Mouse (Mus musculus) limb, embryonic 11.5 days (tissue): ENCODE measurements at regions not wholly inside any gene's neighbourhood (a gene's known extent, or its start where the extent isn't known, plus 50 kb on each side); places are given as distances from the start of the nearest gene placed in this dataset.

Experiments
- ATAC-seq: fragments of 200-750 bp; cut with Nextera tagmentation; 2 replicates; pipeline ENCODE4 v1.8.0; 2017; ENCODE audit warnings: low read depth; ENCODE audit not compliant: insufficient number of reproducible peaks, low FRiP score, low TSS enrichment
- DNase-seq: peaks from one replicate; pipeline ENCODE4 v3.0.0-alpha.2; 2015; ENCODE audit warnings: low spot score
- H3K27ac ChIP-seq: fragments of 300-500 bp; sonication (generic); replicated peaks from 2 replicates; pipeline ENCODE4 v1.5.1; 2014; ENCODE audit warnings: low read depth, mild to moderate bottlenecking, low read length
- H3K27me3 ChIP-seq: fragments of 300-500 bp; sonication (generic); 2 replicates; pipeline ENCODE4 v1.6.1; 2014; ENCODE audit warnings: mild to moderate bottlenecking, low read length, mixed read lengths; ENCODE audit not compliant: control insufficient read depth, insufficient read depth
- H3K36me3 ChIP-seq: fragments of 300-500 bp; sonication (generic); 2 replicates; pipeline ENCODE4 v1.6.1; 2014; ENCODE audit warnings: mild to moderate bottlenecking, low read length, moderate library complexity, mixed read lengths; ENCODE audit not compliant: control insufficient read depth, insufficient read depth
- H3K4me1 ChIP-seq: fragments of 300-500 bp; sonication (generic); 2 replicates; pipeline ENCODE4 v1.6.1; 2014; ENCODE audit warnings: low read length, mixed read lengths; ENCODE audit not compliant: control insufficient read depth, insufficient read depth
- H3K4me2 ChIP-seq: fragments of 300-500 bp; sonication (generic); 2 replicates; pipeline ENCODE4 v1.6.1; 2014; ENCODE audit warnings: low read depth, mild to moderate bottlenecking, moderate library complexity; ENCODE audit not compliant: severe bottlenecking
- H3K4me3 ChIP-seq: fragments of 300-500 bp; sonication (generic); 2 replicates; pipeline ENCODE4 v1.5.1; 2014; ENCODE audit warnings: low read depth, low read length
- H3K9ac ChIP-seq: fragments of 300-500 bp; sonication (generic); 2 replicates; pipeline ENCODE4 v1.6.1; 2014; ENCODE audit warnings: mild to moderate bottlenecking, low read length
- H3K9me3 ChIP-seq: fragments of 300-500 bp; sonication (generic); 2 replicates; pipeline ENCODE4 v1.6.1; 2016; ENCODE audit warnings: low read length; ENCODE audit not compliant: control insufficient read depth
- WGBS: fragments of 180-500 bp; shearing (Covaris S2); extraction: QIAGEN DNeasy Blood & Tissue Kit; methylation state at CpG from one replicate; pipeline ENCODE4 v1.1.7; 2014; 5-methylcytosine and 5-hydroxymethylcytosine counted together

- Histone ChIP-seq H3K27me3 (no peaks in the 10 kb centered on the region), H3K4me2 (no peak overlapping the region), H3K4me3 (no peak overlapping the region), H3K9me3 (no peaks in the 10 kb centered on the region), H3K9ac (no peak overlapping the region), H3K4me1 (peaks cover 6% of the 10 kb centered on the region; the same call in 1 of the 2 replicates), H3K36me3 (no peaks in the 10 kb centered on the region), H3K27ac (no peak overlapping the region)
- DNase-seq (no peak), ATAC-seq (no peak)
- WGBS, result 91% methylated on average over 10 of the region's 10 CpGs
Measured at GRCm38 (mm10) chr6:52422686-52423085, 109.4 kb downstream of the Evx1 start.

GRCm38 (mm10) chr6:52423581-52424107 lies 110.3 kb downstream of the Evx1 start:
- no peak for DNase-seq
- H3K4me1 ChIP-seq, result no peaks in the 10 kb centered on the region
- H3K9me3 ChIP-seq, result no peaks in the 10 kb centered on the region
- no peak overlapping the region for H3K9ac ChIP-seq
- WGBS, result 78% methylated on average over 7 of the region's 7 CpGs
- no peaks in the 10 kb centered on the region for H3K27me3 ChIP-seq
- no peak overlapping the region for H3K27ac ChIP-seq
- no peak overlapping the region for H3K4me3 ChIP-seq
- no peaks in the 10 kb centered on the region for H3K36me3 ChIP-seq
- ATAC-seq, result no peak
- no peak overlapping the region for H3K4me2 ChIP-seq

GRCm38 (mm10) chr6:52424440-52424839 lies 111.1 kb downstream of the Evx1 start:
- H3K4me2 ChIP-seq, result no peak overlapping the region
- H3K9ac ChIP-seq, result no peak overlapping the region
- H3K36me3 ChIP-seq, result no peaks in the 10 kb centered on the region
- H3K4me1 ChIP-seq, result 0 out of 2 replicates have a peak, but pooled peaks cover 3% of the 10 kb centered on the region
- no peak overlapping the region for H3K4me3 ChIP-seq
- DNase-seq (no peak), ATAC-seq (no peak)
- WGBS, result 93% methylated on average over 5 of the region's 5 CpGs
- H3K9me3 ChIP-seq, result no peaks in the 10 kb centered on the region
- H3K27ac ChIP-seq, result no peak overlapping the region
- no peaks in the 10 kb centered on the region for H3K27me3 ChIP-seq

GRCm38 (mm10) chr6:52425082-52425481 lies 111.8 kb downstream of the Evx1 start:
- no peak overlapping the region for H3K4me2 ChIP-seq
- WGBS, result 87% methylated on average over 4 of the region's 4 CpGs
- no peak for ATAC-seq

GRCm38 (mm10) chr6:52428489-52429203 lies 115.3 kb downstream of the Evx1 start:
- no peaks in the 10 kb centered on the region for H3K36me3 ChIP-seq
- H3K9ac ChIP-seq, result no peak overlapping the region
- no peak overlapping the region for H3K4me2 ChIP-seq
- 0 out of 2 replicates have a peak, but pooled peaks cover 3% of the 10 kb centered on the region for H3K4me1 ChIP-seq
- no peak for DNase-seq
- WGBS, result 52% methylated on average over 11 of the region's 11 CpGs
- ATAC-seq, result no peak
- no peak overlapping the region for H3K4me3 ChIP-seq
- H3K27me3 ChIP-seq, result no peaks in the 10 kb centered on the region
- no peaks in the 10 kb centered on the region for H3K9me3 ChIP-seq
- no peak overlapping the region for H3K27ac ChIP-seq

More at GRCm38 (mm10) chr6:52425082-52425481, 111.8 kb downstream of the Evx1 start:
- no peak overlapping the region for H3K9ac ChIP-seq
- H3K27ac ChIP-seq, result no peak overlapping the region
- H3K4me3 ChIP-seq, result no peak overlapping the region
- no peaks in the 10 kb centered on the region for H3K27me3 ChIP-seq
- no peaks in the 10 kb centered on the region for H3K36me3 ChIP-seq
- no peak for DNase-seq
- 0 out of 2 replicates have a peak, but pooled peaks cover 3% of the 10 kb centered on the region for H3K4me1 ChIP-seq
- H3K9me3 ChIP-seq, result no peaks in the 10 kb centered on the region

- no peak overlapping the region for H3K9ac ChIP-seq
- no peak overlapping the region for H3K4me2 ChIP-seq
- H3K4me3 ChIP-seq, result no peak overlapping the region
- ATAC-seq (no peak), DNase-seq (no peak)
- WGBS, result 70% methylated on average over 5 of the region's 5 CpGs
- no peaks in the 10 kb centered on the region for H3K27me3 ChIP-seq
- no peaks in the 10 kb centered on the region for H3K9me3 ChIP-seq
- no peaks in the 10 kb centered on the region for H3K36me3 ChIP-seq
- H3K4me1 ChIP-seq, result 0 out of 2 replicates have a peak, but pooled peaks cover 3% of the 10 kb centered on the region
- no peak overlapping the region for H3K27ac ChIP-seq
Measured at GRCm38 (mm10) chr6:52429204-52429552, 115.9 kb downstream of the Evx1 start.

- H3K9ac ChIP-seq, result no peak overlapping the region
- no peaks in the 10 kb centered on the region for H3K36me3 ChIP-seq
- no peaks in the 10 kb centered on the region for H3K9me3 ChIP-seq
- ATAC-seq (no peak), DNase-seq (no peak)
- H3K27ac ChIP-seq, result no peak overlapping the region
- H3K4me1 ChIP-seq, result peaks cover 5% of the 10 kb centered on the region; the same call in 1 of the 2 replicates
- H3K4me3 ChIP-seq, result no peak overlapping the region
- no peak overlapping the region for H3K4me2 ChIP-seq
- WGBS, result 78% methylated on average over 2 of the region's 2 CpGs
- H3K27me3 ChIP-seq, result no peaks in the 10 kb centered on the region
Measured at GRCm38 (mm10) chr6:52433234-52433633, 119.9 kb downstream of the Evx1 start.

- Histone ChIP-seq H3K9ac (no peak overlapping the region), H3K27ac (no peak overlapping the region), H3K4me2 (no peak overlapping the region), H3K4me3 (no peak overlapping the region), H3K27me3 (no peaks in the 10 kb centered on the region), H3K9me3 (no peaks in the 10 kb centered on the region), H3K36me3 (no peaks in the 10 kb centered on the region), H3K4me1 (peaks cover 2% of the 10 kb centered on the region; the same call in 1 of the 2 replicates)
- ATAC-seq, result no peak
- no peak for DNase-seq
- WGBS, result 79% methylated on average over 4 of the region's 4 CpGs
Measured at GRCm38 (mm10) chr6:52434771-52435170, 121.5 kb downstream of the Evx1 start.
